In genomic region chr5:62771775-62772599, GRCm38 (mm10) we compare ENCODE assay signal across 28 mouse cellular contexts. TPM values are rescaled to one million over a fixed set of nuclear protein-coding genes. Genes with fewer than 3 reads are reported as not detected.
DNase-seq lines count a peak whose midpoint lies in the region; ATAC-seq lines count a peak whose summit lies in the region.
"Had no signal": no experiment of that assay in that cellular context is flagged by ENCODE, and none has a peak within 500 bp of the region (broad histone marks: within the 10 kb centered on the region; RNA-seq: fewer than 3 reads in every experiment).

No protein-coding gene starts in this region.

- no peaks in the 10 kb centered on the region for H3K4me1 ChIP-seq in heart, embryonic 16.5 days (ENCODE audit: control insufficient read depth, insufficient read depth, low read length)
- no peaks in the 10 kb centered on the region for H3K4me1 ChIP-seq in heart, embryonic 11.5 days (ENCODE audit: control insufficient read depth, insufficient read depth, low read length)
- H3K4me1 ChIP-seq in hindbrain, embryonic 11.5 days (replicated peaks; ENCODE audit: control insufficient read depth, insufficient read depth, low read length): no peaks in the 10 kb centered on the region
- H3K4me1 ChIP-seq: embryonic facial prominence, embryonic 15.5 days; forebrain, embryonic 15.5 days; heart, embryonic 12.5 days; hindbrain, embryonic 13.5 days; limb, embryonic 10.5 days; liver, embryonic 15.5 days; midbrain, embryonic 15.5 days; neural tube, embryonic 13.5 days had no signal

- no peaks in the 10 kb centered on the region for H3K36me3 ChIP-seq in heart, embryonic 16.5 days (ENCODE audit: control insufficient read depth, insufficient read depth)
- no peaks in the 10 kb centered on the region for H3K36me3 ChIP-seq in heart, embryonic 11.5 days (ENCODE audit: control insufficient read depth, insufficient read depth, low read length)
- H3K36me3 ChIP-seq in hindbrain, embryonic 11.5 days (ENCODE audit: control insufficient read depth, insufficient read depth, low read length): no peaks in the 10 kb centered on the region
- H3K36me3 ChIP-seq: embryonic facial prominence, embryonic 15.5 days; forebrain, embryonic 15.5 days; heart, embryonic 12.5 days; hindbrain, embryonic 13.5 days; limb, embryonic 10.5 days; liver, embryonic 15.5 days; midbrain, embryonic 15.5 days; neural tube, embryonic 13.5 days had no signal

- H3K27ac ChIP-seq in heart, embryonic 16.5 days (ENCODE audit: low read length): no peak overlapping the region
- no peak overlapping the region for H3K27ac ChIP-seq in heart, embryonic 11.5 days (ENCODE audit: low read depth, low read length)
- no peak overlapping the region for H3K27ac ChIP-seq in hindbrain, embryonic 11.5 days (ENCODE audit: low read depth, low read length)
- H3K27ac ChIP-seq: embryonic facial prominence, embryonic 15.5 days; forebrain, embryonic 15.5 days; hindbrain, embryonic 13.5 days; limb, embryonic 10.5 days; liver, embryonic 15.5 days; midbrain, embryonic 15.5 days; neural tube, embryonic 13.5 days had no signal

- no peak overlapping the region for H3K9ac ChIP-seq in heart, embryonic 16.5 days (ENCODE audit: low read length)
- H3K9ac ChIP-seq in heart, embryonic 11.5 days (ENCODE audit: low read depth, low read length): no peak overlapping the region
- no peak overlapping the region for H3K9ac ChIP-seq in hindbrain, embryonic 11.5 days (ENCODE audit: low read depth, low read length)
- H3K9ac ChIP-seq: embryonic facial prominence, embryonic 15.5 days; forebrain, embryonic 15.5 days; heart, embryonic 12.5 days; hindbrain, embryonic 13.5 days; liver, embryonic 15.5 days; midbrain, embryonic 15.5 days; neural tube, embryonic 13.5 days had no signal

- H3K4me3 ChIP-seq in heart, embryonic 16.5 days (ENCODE audit: low read length): no peak overlapping the region
- no peak overlapping the region for H3K4me3 ChIP-seq in heart, embryonic 11.5 days (ENCODE audit: low read depth, low read length)
- no peak overlapping the region for H3K4me3 ChIP-seq in hindbrain, embryonic 11.5 days (ENCODE audit: low read depth, low read length)
- H3K4me3 ChIP-seq: embryonic facial prominence, embryonic 15.5 days; forebrain, embryonic 15.5 days; heart, embryonic 12.5 days; hindbrain, embryonic 13.5 days; limb, embryonic 10.5 days; liver, embryonic 15.5 days; midbrain, embryonic 15.5 days; myocyte; neural tube, embryonic 13.5 days had no signal

- WGBS in heart, embryonic 16.5 days: 65% methylated on average over 11 of the region's 11 CpGs
- 77% methylated on average over 11 of the region's 11 CpGs for WGBS in heart, embryonic 11.5 days (ENCODE audit: insufficient replicate concordance)
- WGBS in hindbrain, embryonic 11.5 days: 90% methylated on average over 11 of the region's 11 CpGs

- no peaks in the 10 kb centered on the region for H3K9me3 ChIP-seq in heart, embryonic 16.5 days (replicated peaks; ENCODE audit: control insufficient read depth, low read length)
- H3K9me3 ChIP-seq in heart, embryonic 11.5 days (replicated peaks; ENCODE audit: control insufficient read depth, low read length): no peaks in the 10 kb centered on the region
- H3K9me3 ChIP-seq in hindbrain, embryonic 11.5 days (ENCODE audit: control insufficient read depth, low read length): no peaks in the 10 kb centered on the region
- H3K9me3 ChIP-seq: embryonic facial prominence, embryonic 15.5 days; forebrain, embryonic 15.5 days; heart, embryonic 12.5 days; hindbrain, embryonic 13.5 days; limb, embryonic 10.5 days; liver, embryonic 15.5 days; midbrain, embryonic 15.5 days; neural tube, embryonic 13.5 days had no signal

- 0 out of 2 replicates have a peak, but pooled peaks have one; percentile 28 for ATAC-seq in heart, embryonic 16.5 days (replicated peaks; ENCODE audit: extremely low read depth, insufficient read depth, low FRiP score)
- no peak for ATAC-seq in heart, embryonic 11.5 days (replicated peaks; ENCODE audit: insufficient number of reproducible peaks, low FRiP score, low TSS enrichment)
- peak; percentile 69 for ATAC-seq in megakaryocyte, adult 5-6 weeks (ENCODE audit: poor library complexity, severe bottlenecking)
- ATAC-seq in hindbrain, embryonic 11.5 days (ENCODE audit: low FRiP score): no peak
- ATAC-seq: forebrain, embryonic 15.5 days; midbrain, embryonic 15.5 days had no signal

- peak; percentile 45 for DNase-seq in thymus, postnatal 0 days (ENCODE audit: low spot score)
- DNase-seq in thymus, adult 18-20 months: no peak
- DNase-seq in right cerebral cortex, adult 18-20 months: no peak
- DNase-seq in hindbrain, embryonic 11.5 days (ENCODE audit: low spot score): no peak
- no peak for DNase-seq in heart, adult 9 months (ENCODE audit: low spot score in 2 of 2)
- DNase-seq: adrenal gland, postnatal 25 days; cerebellum, adult 8-10 months; heart, postnatal 14 days; kidney, adult 8-10 months; kidney, postnatal 10 days; liver; retina, postnatal 1 day; thymus, postnatal 36 days had no signal

- H3K27me3 ChIP-seq in heart, embryonic 16.5 days (ENCODE audit: control insufficient read depth, insufficient read depth, low read length): no peaks in the 10 kb centered on the region
- H3K27me3 ChIP-seq in heart, embryonic 11.5 days (ENCODE audit: control insufficient read depth, insufficient read depth, low read length): no peaks in the 10 kb centered on the region
- H3K27me3 ChIP-seq in hindbrain, embryonic 11.5 days (ENCODE audit: control insufficient read depth, insufficient read depth, low read length): no peaks in the 10 kb centered on the region
- H3K27me3 ChIP-seq: embryonic facial prominence, embryonic 15.5 days; forebrain, embryonic 15.5 days; heart, embryonic 12.5 days; midbrain, embryonic 15.5 days; neural tube, embryonic 13.5 days had no signal

- H3K4me2 ChIP-seq in heart, embryonic 16.5 days (ENCODE audit: low read depth, low read length): no peak overlapping the region
- no peak overlapping the region for H3K4me2 ChIP-seq in heart, embryonic 11.5 days
- no peak overlapping the region for H3K4me2 ChIP-seq in hindbrain, embryonic 11.5 days (replicated peaks; ENCODE audit: low read depth, low read length)
- H3K4me2 ChIP-seq: embryonic facial prominence, embryonic 15.5 days; forebrain, embryonic 15.5 days; heart, embryonic 12.5 days; hindbrain, embryonic 13.5 days; liver, embryonic 15.5 days; midbrain, embryonic 15.5 days; neural tube, embryonic 13.5 days had no signal

RNA-seq across cellular contexts. Expression of gene Arap2, which starts 6.0 kb away (rescaled TPM):
- 2.7 and 3.6 TPM in 2 replicates for polyA plus RNA-seq in heart, embryonic 16.5 days (2015; fragmentation: Nextera tagmentation; extraction: Ambion mirVana)
- polyA plus RNA-seq in heart, embryonic 11.5 days (2014; fragmentation: Nextera tagmentation; extraction: Ambion mirVana): 4.2 and 4.7 TPM in 2 replicates
- 40.4 and 45.0 TPM in 2 replicates for polyA plus RNA-seq in thymus, postnatal 0 days (2015; fragmentation: Nextera tagmentation; extraction: Ambion mirVana)
- 6.8 and 11.0 TPM in 2 replicates for total RNA-seq in megakaryocyte, adult 5-6 weeks (2015)
- 7.7 and 10.0 TPM in 2 replicates for total RNA-seq in megakaryocyte, adult 5-6 weeks (2017)
- 1.3 and 2.2 TPM in 2 replicates for polyA plus RNA-seq in hindbrain, embryonic 11.5 days (2014; fragmentation: Nextera tagmentation; extraction: Ambion mirVana)

RNA-seq across cellular contexts. Expression of gene Dthd1, which starts 41.6 kb away (rescaled TPM):
- 0.10 and 0.11 TPM in 2 replicates for polyA plus RNA-seq in heart, embryonic 16.5 days (2015; fragmentation: Nextera tagmentation; extraction: Ambion mirVana)
- polyA plus RNA-seq in heart, embryonic 11.5 days (2014; fragmentation: Nextera tagmentation; extraction: Ambion mirVana): 0.42 and 0.52 TPM in 2 replicates
- not detected in 2 replicates for polyA plus RNA-seq in thymus, postnatal 0 days (2015; fragmentation: Nextera tagmentation; extraction: Ambion mirVana)
- total RNA-seq in megakaryocyte, adult 5-6 weeks (2015): not detected in 2 replicates
- total RNA-seq in megakaryocyte, adult 5-6 weeks (2017): not detected in 2 replicates
- not detected in 2 replicates for polyA plus RNA-seq in hindbrain, embryonic 11.5 days (2014; fragmentation: Nextera tagmentation; extraction: Ambion mirVana)
- total RNA-seq: adrenal gland, postnatal 25 days; ES-E14 had no signal
- polyA plus RNA-seq: brain, embryonic 14.5 days; forebrain, embryonic 15.5 days; gonadal fat pad, adult 2 months; hindbrain, embryonic 13.5 days; limb, embryonic 10.5 days; liver, embryonic 15.5 days; midbrain, embryonic 15.5 days; neural tube, embryonic 13.5 days had no signal

Comparison
In these comparisons a context has a peak if more than half of its experiments do, and no peak if none do; other contexts are left out.
1. ATAC-seq: peak in heart, embryonic 16.5 days (single experiment) and megakaryocyte, adult 5-6 weeks (single experiment); none in heart, embryonic 11.5 days (single experiment) and hindbrain, embryonic 11.5 days (single experiment).